ENCODE assay signal across 7 mouse cellular contexts in genomic region chr4:107421711-107422110, GRCm38 (mm10). TPM values are rescaled to one million over a fixed set of nuclear protein-coding genes. Genes with fewer than 3 reads are reported as not detected.
DNase-seq lines count a peak whose midpoint lies in the region; ATAC-seq and TF ChIP-seq lines count a peak whose summit lies in the region.

No protein-coding gene starts in this region.

- peaks cover 11% of the 10 kb centered on the region for H3K27me3 ChIP-seq in lung, embryonic 15.5 days
- no peaks in the 10 kb centered on the region for H3K27me3 ChIP-seq in liver, embryonic 14.5 days (ENCODE audit: control insufficient read depth, insufficient read depth, low read length)

- no peak for ATAC-seq in lung, embryonic 15.5 days (ENCODE audit: borderline replicate concordance, extremely low read depth, low FRiP score, low TSS enrichment)
- peak; percentile 61; the same call in 1 of the 2 replicates for ATAC-seq in granulocyte monocyte progenitor cell, adult 5-6 weeks (replicated peaks; ENCODE audit: poor library complexity, severe bottlenecking)
- ATAC-seq in liver, embryonic 14.5 days (ENCODE audit: insufficient read depth): no peak

- peaks cover 6% of the 10 kb centered on the region; the same call in 1 of the 2 replicates for H3K36me3 ChIP-seq in lung, embryonic 15.5 days
- no peaks in the 10 kb centered on the region; the same call in 1 of the 2 replicates for H3K36me3 ChIP-seq in liver, embryonic 14.5 days (replicated peaks; ENCODE audit: control insufficient read depth, insufficient read depth, low read depth)

- H3K4me3 ChIP-seq in lung, embryonic 15.5 days: 0 out of 2 replicates have a peak overlapping the region, but pooled peaks have one; percentile 0
- peak overlapping the region; percentile 24 to 34; a peak in 3 of 4 replicates for H3K4me3 ChIP-seq in liver, embryonic 14.5 days (ENCODE audit: insufficient read depth in 1 of 2, low read depth in 2 of 2, low read length in 2 of 2)

- no peak for TF ChIP-seq CTCF in liver, embryonic 14.5 days (IDR thresholded peaks at IDR 0.05; ENCODE audit: low read depth)

- no peaks in the 10 kb centered on the region for H3K9me3 ChIP-seq in lung, embryonic 15.5 days
- no peaks in the 10 kb centered on the region for H3K9me3 ChIP-seq in liver, embryonic 14.5 days (ENCODE audit: control insufficient read depth, low read length)

- DNase-seq in lung, adult 18-20 months: no peak
- no peak for DNase-seq in liver, embryonic 14.5 days (ENCODE audit: low read depth in 3 of 3, low spot score in 3 of 3)
- DNase-seq in testis, postnatal 10 days (ENCODE audit: low spot score): peak; percentile 34
- DNase-seq in thymus, postnatal 14 days: no peak
- DNase-seq in layer of hippocampus, adult 8-10 months (ENCODE audit: low spot score in 2 of 2): no peak

- no peak overlapping the region for H3K27ac ChIP-seq in lung, embryonic 15.5 days
- no peak overlapping the region for H3K27ac ChIP-seq in liver, embryonic 14.5 days

- peak overlapping the region; percentile 41 for H3K4me2 ChIP-seq in lung, embryonic 15.5 days
- H3K4me2 ChIP-seq in liver, embryonic 14.5 days (ENCODE audit: low read depth): peak overlapping the region; percentile 63

- H3K9ac ChIP-seq in lung, embryonic 15.5 days: no peak overlapping the region
- peak overlapping the region; percentile 23 for H3K9ac ChIP-seq in liver, embryonic 14.5 days (replicated peaks)

- WGBS in lung, embryonic 15.5 days: 3% methylated on average over 14 of the region's 14 CpGs
- WGBS in liver, embryonic 14.5 days (ENCODE audit: insufficient replicate concordance): 5% methylated on average over 14 of the region's 14 CpGs

- peaks cover 7% of the 10 kb centered on the region; the same call in 1 of the 2 replicates for H3K4me1 ChIP-seq in lung, embryonic 15.5 days
- no peaks in the 10 kb centered on the region; a peak in 2 of 4 replicates for H3K4me1 ChIP-seq in liver, embryonic 14.5 days (replicated peaks; ENCODE audit: control insufficient read depth in 2 of 2, insufficient read depth in 2 of 2, low read length in 1 of 2)

- TF ChIP-seq EP300 in liver, embryonic 14.5 days (IDR thresholded peaks at IDR 0.05; ENCODE audit: low read depth): no peak

RNA-seq across cellular contexts. Expression of gene Glis1, which starts 12.7 kb away (rescaled TPM):
- 1.7 and 2.0 TPM in 2 replicates for polyA plus RNA-seq in lung, embryonic 15.5 days (2015; fragmentation: Nextera tagmentation; extraction: Ambion mirVana)
- total RNA-seq in granulocyte monocyte progenitor cell, adult 5-6 weeks (2014; fragmentation: Nextera tagmentation): not detected in 2 replicates
- not detected in 2 replicates for total RNA-seq in granulocyte monocyte progenitor cell, adult 5-6 weeks (2017)
- polyA plus RNA-seq in liver, embryonic 14.5 days (2012; rRNA removed): 0.17 and 0.35 TPM in 2 replicates
- polyA plus RNA-seq in liver, embryonic 14.5 days (2014; fragmentation: Nextera tagmentation; extraction: Ambion mirVana): 0.10 and 0.40 TPM in 2 replicates
- total RNA-seq in layer of hippocampus, adult 8-10 months (2022): 1 to 10 TPM in 3 of 4 experiments, under 1 TPM in 1; 0.99 to 3.1 (median 1.6) TPM

RNA-seq across cellular contexts. Expression of gene Ndc1, which starts 54.1 kb away (rescaled TPM):
- polyA plus RNA-seq in lung, embryonic 15.5 days (2015; fragmentation: Nextera tagmentation; extraction: Ambion mirVana): 37.6 TPM in 2 replicates
- total RNA-seq in granulocyte monocyte progenitor cell, adult 5-6 weeks (2014; fragmentation: Nextera tagmentation): 43.5 and 56.0 TPM in 2 replicates
- 96.2 and 181 TPM in 2 replicates for total RNA-seq in granulocyte monocyte progenitor cell, adult 5-6 weeks (2017)
- polyA plus RNA-seq in liver, embryonic 14.5 days (2012; rRNA removed): 8.7 and 9.6 TPM in 2 replicates
- polyA plus RNA-seq in liver, embryonic 14.5 days (2014; fragmentation: Nextera tagmentation; extraction: Ambion mirVana): 17.2 and 21.2 TPM in 2 replicates
- total RNA-seq in layer of hippocampus, adult 8-10 months (2022): 10 to 100 TPM; 10.4 to 15.3 (median 12.2) TPM
